Mouse (Mus musculus) left cerebral cortex, postnatal 10 days (tissue): ENCODE measurements around the gene Tent5a. TPM values are rescaled to one million over a fixed set of nuclear protein-coding genes. Genes with fewer than 3 reads are reported as not detected.

Experiments
- DNase-seq, 2 experiments: peaks; one replicate each; pipeline ENCODE4 v3.0.0; 2021 to 2022; ENCODE audit warnings: low spot score in 2 of 2, mixed read lengths in 1 of 2; ENCODE audit errors: extremely low spot score in 1 of 2
- intact Hi-C: fragments of 180-260 bp; cut with DNase I; formaldehyde crosslinking; loops from one replicate; pipeline ENCODE4 v1.15.1; 2025
- total RNA-seq, 2 experiments: library from RNA; stranded (reverse); gene quantifications; 2 replicates each; pipeline ENCODE4 v1.2.3; 2021

Tent5a gene
- total RNA-seq, 2 experiments from 2014 or later, result 2.3 to 2.6 TPM

GRCm38 (mm10) chr9:85324158-85324875 is 2.8 kb downstream of the Tent5a start:
- intact Hi-C loops, result loop anchor here (10.0 kb wide), 2 partner anchors 360 to 980 kb away; no protein-coding TSS in a partner anchor
- no peak for DNase-seq

- DNase-seq, result no peak
- intact Hi-C loops, result loop anchor here (10.0 kb wide), 2 partner anchors 364 to 976 kb away; no protein-coding TSS in a partner anchor
These were observed 6.8 kb downstream of the Tent5a start for GRCm38 (mm10) chr9:85320167-85320951.

GRCm38 (mm10) chr9:85316122-85316521 is 11.0 kb downstream of the Tent5a start:
- intact Hi-C loops, result no loop called here
- DNase-seq, result no peak

GRCm38 (mm10) chr9:85312473-85312872 is 14.7 kb downstream of the Tent5a start, which contains the start of gene Gm11114:
Gene Gm11114 (plus strand): TSS chr9:85312773.
- intact Hi-C loops, result no loop called here
- DNase-seq, result no peak

- DNase-seq, result no peak
These were observed 23.8 kb downstream of the Tent5a start for GRCm38 (mm10) chr9:85303378-85303777.

GRCm38 (mm10) chr9:85302849-85303248 is 24.3 kb downstream of the Tent5a start:
- DNase-seq, result no peak
- intact Hi-C loops, result no loop called here

More at GRCm38 (mm10) chr9:85303378-85303777, 23.8 kb downstream of the Tent5a start:
- intact Hi-C loops, result no loop called here

- no peak for DNase-seq
- intact Hi-C loops, result no loop called here
These were observed 53.0 kb downstream of the Tent5a start for GRCm38 (mm10) chr9:85274114-85274513.

Other genes with a start within 250 kb of the Tent5a start
- gene Gm11114, start 14.6 kb downstream of the Tent5a start, total RNA-seq, result not detected